Mouse (Mus musculus) small intestine, adult 2 months (tissue): Measurements from ENCODE around the gene Aldh3a2. TPM values are rescaled to one million over a fixed set of nuclear protein-coding genes. Genes with fewer than 3 reads are reported as not detected.

Source experiments
- H3K27ac ChIP-seq: fragments of 200-500 bp; 2 replicates; pipeline ENCODE4 v1.5.1; 2012; ENCODE audit warnings: low read depth, low read length, control low read depth, inconsistent platforms; ENCODE audit not compliant: insufficient read depth
- H3K27me3 ChIP-seq: fragments of 200-500 bp; 2 replicates; pipeline ENCODE4 v1.6.1; 2012; ENCODE audit warnings: mild to moderate bottlenecking, moderate library complexity, low read length, inconsistent platforms; ENCODE audit not compliant: control insufficient read depth, insufficient read depth
- H3K36me3 ChIP-seq: fragments of 200-500 bp; 2 replicates; pipeline ENCODE4 v1.6.1; 2012; ENCODE audit warnings: mild to moderate bottlenecking, low read length, control low read depth, inconsistent platforms; ENCODE audit not compliant: control insufficient read depth, insufficient read depth
- H3K4me1 ChIP-seq: fragments of 200-500 bp; 2 replicates; pipeline ENCODE4 v1.6.1; 2012; ENCODE audit warnings: low read length, inconsistent platforms, mixed read lengths; ENCODE audit not compliant: control insufficient read depth, insufficient read depth, insufficient read length
- H3K4me3 ChIP-seq: fragments of 200-500 bp; 2 replicates; pipeline ENCODE4 v1.5.1; 2012; ENCODE audit warnings: low read depth, mild to moderate bottlenecking, control low read depth, inconsistent platforms, low read length, moderate library complexity
- CTCF ChIP-seq: fragments of 200-500 bp; IDR thresholded peaks from 2 replicates; pipeline ENCODE4 v1.5.1; 2012; ENCODE audit warnings: low read depth, mild to moderate bottlenecking, control low read depth, inconsistent platforms, low read length, moderate library complexity, mixed read lengths; ENCODE audit not compliant: insufficient replicate concordance, insufficient read length; ENCODE audit errors: extremely low read depth
- POLR2A ChIP-seq: fragments of 200-500 bp; IDR thresholded peaks from 2 replicates; pipeline ENCODE4 v1.6.1; 2012; ENCODE audit warnings: low read depth, mild to moderate bottlenecking, control low read depth, inconsistent platforms, low read length, moderate library complexity
- WGBS: fragments of 180-500 bp; shearing (Covaris S2); methylation state at CpG from one replicate; pipeline ENCODE4 v1.1.7; 2018; 5-methylcytosine and 5-hydroxymethylcytosine counted together
- polyA plus RNA-seq: library from polyadenylated mRNA; depleted of rRNA; stranded (reverse); fragments of >200 nt; gene quantifications from 2 replicates; pipeline ENCODE4 v1.2.3, GENCODE M21; 2012

Gene Aldh3a2
- polyA plus RNA-seq, 1 experiment, result 166 TPM

GRCm38 (mm10) chr11:61274421-61274820 is 7.2 kb upstream of the Aldh3a2 start:
- Histone ChIP-seq H3K4me3 (no peak overlapping the region), H3K27me3 (no peaks in the 10 kb centered on the region), H3K4me1 (peaks cover 11% of the 10 kb centered on the region; the same call in 1 of the 2 replicates), H3K27ac (no peak overlapping the region), H3K36me3 (no peaks in the 10 kb centered on the region)
- TF ChIP-seq POLR2A (no peak), CTCF (no peak)
- 77% methylated on average over 1 of the region's 1 CpGs for WGBS

GRCm38 (mm10) chr11:61273928-61274327 is 6.7 kb upstream of the Aldh3a2 start:
- Histone ChIP-seq H3K4me1 (peaks cover 12% of the 10 kb centered on the region; the same call in 1 of the 2 replicates), H3K36me3 (no peaks in the 10 kb centered on the region), H3K4me3 (no peak overlapping the region), H3K27ac (no peak overlapping the region), H3K27me3 (no peaks in the 10 kb centered on the region)
- TF ChIP-seq CTCF (no peak), POLR2A (no peak)
- 91% methylated on average over 2 of the region's 2 CpGs for WGBS

DNA sequence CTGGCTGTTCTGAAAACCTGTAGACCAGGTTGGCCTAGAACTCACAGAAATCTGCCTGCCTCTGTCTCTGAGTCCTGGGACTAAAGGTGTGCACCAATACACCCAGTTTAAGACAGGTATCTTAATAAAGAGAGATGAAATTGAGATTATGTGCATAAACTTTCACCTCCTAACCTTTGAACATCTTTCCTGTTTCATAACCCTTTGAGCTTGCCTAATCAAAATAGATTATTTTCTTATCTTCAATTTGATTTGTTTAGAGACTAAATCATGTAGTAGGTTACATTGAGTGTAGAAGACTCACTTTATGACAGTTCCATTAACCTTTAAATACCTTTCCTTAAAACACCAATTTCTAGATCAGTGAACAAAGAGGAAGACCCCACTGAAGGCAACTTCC is 4.3 kb upstream of the Aldh3a2 start:
- Histone ChIP-seq H3K27ac (no peak overlapping the region), H3K4me3 (no peak overlapping the region), H3K36me3 (no peaks in the 10 kb centered on the region), H3K27me3 (no peaks in the 10 kb centered on the region), H3K4me1 (peaks cover 22% of the 10 kb centered on the region; the same call in 1 of the 2 replicates)
- no peak for TF ChIP-seq CTCF
- TF ChIP-seq POLR2A, result no peak

DNA sequence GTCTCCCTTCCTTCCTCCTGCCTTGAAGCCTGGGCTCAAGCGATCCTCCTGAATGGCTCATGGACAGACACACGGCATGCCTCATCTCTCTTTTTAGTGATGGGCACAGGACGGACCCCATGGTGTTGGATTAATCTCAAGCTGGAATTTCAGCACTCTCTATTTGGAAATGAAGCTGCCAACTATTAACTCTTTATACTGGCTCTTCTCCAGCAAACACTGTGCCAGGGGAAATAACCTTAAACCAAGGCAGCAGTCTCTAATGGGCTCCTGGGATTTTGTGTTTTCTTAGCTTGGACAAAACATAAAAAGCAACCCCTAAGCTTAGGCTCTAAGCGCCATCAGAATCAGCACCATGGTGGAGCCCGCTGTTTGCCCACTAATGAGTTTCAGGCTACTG is 3.1 kb upstream of the Aldh3a2 start:
- Histone ChIP-seq H3K36me3 (no peaks in the 10 kb centered on the region), H3K27me3 (no peaks in the 10 kb centered on the region), H3K4me3 (no peak overlapping the region), H3K4me1 (peaks cover 24% of the 10 kb centered on the region; the same call in 1 of the 2 replicates), H3K27ac (no peak overlapping the region)
- 98% methylated on average over 5 of the region's 5 CpGs for WGBS
- TF ChIP-seq CTCF, result no peak
- no peak for TF ChIP-seq POLR2A

DNA sequence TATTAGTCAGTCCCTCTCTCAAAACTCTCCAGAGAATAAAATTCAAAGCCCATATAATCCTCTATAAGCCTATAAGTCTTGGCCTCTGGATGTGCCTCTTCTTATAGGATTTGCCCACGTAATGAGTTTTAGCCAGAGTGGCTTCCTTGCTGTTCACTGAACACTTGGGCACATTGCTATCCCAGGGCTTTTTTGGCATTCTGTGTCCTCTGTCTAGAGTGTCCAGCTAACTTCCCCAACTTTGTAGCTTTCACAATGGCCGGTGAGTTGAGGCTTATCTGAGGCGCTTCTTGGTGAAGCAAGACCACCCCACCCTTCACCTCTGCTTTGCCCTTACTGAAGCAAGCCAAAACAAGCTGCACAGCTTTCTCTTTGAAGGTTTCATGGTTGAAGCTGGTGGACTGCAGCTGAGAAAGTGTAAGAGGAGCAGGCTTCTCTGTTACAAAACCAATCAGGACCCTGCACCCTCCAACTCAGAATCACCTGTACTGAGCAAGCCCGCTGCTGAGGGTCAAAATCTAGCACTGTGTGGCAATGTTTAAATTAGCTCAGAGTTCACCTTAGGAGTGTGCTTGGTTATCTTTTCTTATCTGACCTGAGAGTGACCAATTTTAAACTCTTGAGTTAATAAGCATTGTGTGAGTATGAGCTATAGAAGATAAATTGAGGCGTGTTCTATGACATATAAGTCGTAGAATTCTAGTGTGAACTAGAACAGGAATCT is 1.5 kb upstream of the Aldh3a2 start:
- H3K27ac ChIP-seq, result peak overlapping the region; percentile 74

DNA sequence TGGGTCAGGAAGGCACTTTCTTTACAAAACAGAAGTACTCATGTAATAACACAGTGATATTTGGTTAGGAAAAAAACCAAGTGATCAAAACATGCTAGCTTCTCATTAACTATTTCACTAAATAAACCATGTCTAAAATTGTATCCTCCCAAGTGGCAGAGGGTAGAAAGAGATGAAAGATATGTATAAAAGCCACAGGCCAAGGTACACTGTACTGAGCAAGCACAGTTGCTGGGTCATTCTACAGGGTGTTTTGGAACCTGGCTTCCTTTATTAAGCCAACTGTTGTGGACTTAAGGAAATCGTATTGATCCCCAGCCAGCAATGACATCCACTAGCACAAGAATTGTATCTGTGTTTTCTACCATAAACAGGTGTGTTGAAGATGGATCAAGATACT is 3.4 kb downstream of the Aldh3a2 start:
- H3K27me3 ChIP-seq, result no peaks in the 10 kb centered on the region
- TF ChIP-seq CTCF (no peak), POLR2A (no peak)
- H3K36me3 ChIP-seq, result peaks cover 48% of the 10 kb centered on the region
- WGBS, result 57% methylated on average over 1 of the region's 1 CpGs
- no peak overlapping the region for H3K4me3 ChIP-seq
- no peak overlapping the region for H3K27ac ChIP-seq
- peaks cover 11% of the 10 kb centered on the region; the same call in 1 of the 2 replicates for H3K4me1 ChIP-seq

More for the DNA sequence above, 1.5 kb upstream of the Aldh3a2 start:
- WGBS, result 54% methylated on average over 6 of the region's 6 CpGs
- peaks cover 13% of the 10 kb centered on the region for H3K36me3 ChIP-seq
- TF ChIP-seq CTCF (no peak), POLR2A (no peak)
- no peaks in the 10 kb centered on the region for H3K27me3 ChIP-seq
- H3K4me3 ChIP-seq, result no peak overlapping the region
- peaks cover 21% of the 10 kb centered on the region; the same call in 1 of the 2 replicates for H3K4me1 ChIP-seq

DNA sequence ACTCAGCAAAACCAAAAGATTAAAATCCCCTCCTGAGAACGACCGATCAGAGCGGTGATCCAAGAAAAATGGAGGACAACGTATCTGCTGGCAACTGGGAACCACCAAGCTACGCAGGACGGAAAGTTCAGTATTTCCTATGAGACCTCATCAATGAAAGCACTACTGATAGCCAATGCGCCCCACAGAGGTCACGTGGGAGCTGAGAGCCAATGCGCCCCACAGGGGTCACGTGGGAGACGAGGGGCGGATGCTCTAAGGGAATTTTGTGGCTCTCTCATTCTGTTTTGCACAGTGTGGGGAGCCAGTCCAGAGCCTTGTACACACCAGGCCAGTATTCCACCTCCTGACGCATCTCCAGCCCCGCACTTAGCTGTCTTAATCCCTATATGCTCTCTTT is 4.7 kb downstream of the Aldh3a2 start:
- WGBS, result 98% methylated on average over 14 of the region's 14 CpGs
- no peak overlapping the region for H3K27ac ChIP-seq
- H3K4me1 ChIP-seq, result peaks cover 3% of the 10 kb centered on the region; the same call in 1 of the 2 replicates
- H3K36me3 ChIP-seq, result peaks cover 56% of the 10 kb centered on the region
- TF ChIP-seq POLR2A (no peak), CTCF (no peak)
- no peak overlapping the region for H3K4me3 ChIP-seq
- no peaks in the 10 kb centered on the region for H3K27me3 ChIP-seq

- Histone ChIP-seq H3K4me1 (no peaks in the 10 kb centered on the region), H3K36me3 (peaks cover 74% of the 10 kb centered on the region), H3K27ac (no peak overlapping the region), H3K27me3 (no peaks in the 10 kb centered on the region), H3K4me3 (no peak overlapping the region)
- WGBS, result 97% methylated on average over 6 of the region's 6 CpGs
- no peak for TF ChIP-seq POLR2A
- no peak for TF ChIP-seq CTCF
Observed at GRCm38 (mm10) chr11:61259106-61259505, 8.2 kb downstream of the Aldh3a2 start.
